Mouse (Mus musculus): ENCODE measurements at regions not wholly inside any gene's neighbourhood (a gene's known extent, or its start where the extent isn't known, plus 50 kb on each side); places are given as distances from the start of the nearest gene placed in this dataset.

GRCm38 (mm10) chr13:110814066-110814465 lies 419.2 kb downstream of the Plk2 start:
- DNase-seq: no peak
- intact Hi-C loops (cut with DNase I): no loop called here
- no peak overlapping the region for H3K4me3 ChIP-seq
- TF ChIP-seq CTCF (IDR thresholded peaks at IDR 0.05): no peak
- no peak overlapping the region for H3K27ac ChIP-seq

- intact Hi-C loops (cut with DNase I): no loop called here
Measured at GRCm38 (mm10) chr13:110819301-110819862, 424.5 kb downstream of the Plk2 start.

GRCm38 (mm10) chr13:110824878-110825277 lies 429.9 kb upstream of the Actbl2 start:
- TF ChIP-seq CTCF (IDR thresholded peaks at IDR 0.05): no peak
- no peak overlapping the region for H3K4me3 ChIP-seq
- intact Hi-C loops (cut with DNase I): no loop called here
- no peak overlapping the region for H3K27ac ChIP-seq
- DNase-seq: no peak

More at GRCm38 (mm10) chr13:110819301-110819862, 424.5 kb downstream of the Plk2 start:
- TF ChIP-seq CTCF (IDR thresholded peaks at IDR 0.05): no peak
- no peak for DNase-seq
- Histone ChIP-seq H3K4me3 (no peak overlapping the region), H3K27ac (no peak overlapping the region)

GRCm38 (mm10) chr13:110832442-110832841 lies 422.4 kb upstream of the Actbl2 start:
- Histone ChIP-seq H3K4me3 (no peak overlapping the region), H3K27ac (no peak overlapping the region)
- intact Hi-C loops (cut with DNase I): no loop called here
- no peak for DNase-seq
- TF ChIP-seq CTCF (IDR thresholded peaks at IDR 0.05): no peak

GRCm38 (mm10) chr13:110836936-110837335 lies 417.9 kb upstream of the Actbl2 start:
- intact Hi-C loops (cut with DNase I): no loop called here
- H3K27ac ChIP-seq: no peak overlapping the region
- no peak for TF ChIP-seq CTCF (IDR thresholded peaks at IDR 0.05)
- H3K4me3 ChIP-seq: no peak overlapping the region
- no peak for DNase-seq

- H3K27ac ChIP-seq: no peak overlapping the region
- no peak overlapping the region for H3K4me3 ChIP-seq
- intact Hi-C loops (cut with DNase I): loop anchor here (10.0 kb wide), 1 partner anchor 93 kb away; no protein-coding TSS in a partner anchor
- no peak for TF ChIP-seq CTCF (IDR thresholded peaks at IDR 0.05)
- no peak for DNase-seq
Measured at GRCm38 (mm10) chr13:110841949-110842348, 412.9 kb upstream of the Actbl2 start.

- no peak overlapping the region for H3K4me3 ChIP-seq
- H3K27ac ChIP-seq: no peak overlapping the region; the same call in 1 of the 2 replicates
- intact Hi-C loops (cut with DNase I): loop anchor here (10.0 kb wide), 1 partner anchor 89 kb away; no protein-coding TSS in a partner anchor
- peak; percentile 62 for DNase-seq
- no peak for TF ChIP-seq CTCF (IDR thresholded peaks at IDR 0.05)
Measured at GRCm38 (mm10) chr13:110845695-110846094, 409.1 kb upstream of the Actbl2 start.

GRCm38 (mm10) chr13:110852996-110853727 lies 401.7 kb upstream of the Actbl2 start:
- H3K4me3 ChIP-seq: no peak overlapping the region
- DNase-seq: no peak
- intact Hi-C loops (cut with DNase I): no loop called here
- no peak for TF ChIP-seq CTCF (IDR thresholded peaks at IDR 0.05)
- no peak overlapping the region for H3K27ac ChIP-seq

- no peak for TF ChIP-seq CTCF (IDR thresholded peaks at IDR 0.05)
- intact Hi-C loops (cut with DNase I): no loop called here
- H3K4me3 ChIP-seq: no peak overlapping the region
- no peak for DNase-seq
- no peak overlapping the region for H3K27ac ChIP-seq
Measured at GRCm38 (mm10) chr13:110854213-110854612, 400.6 kb upstream of the Actbl2 start.

GRCm38 (mm10) chr13:110865902-110866512 lies 388.8 kb upstream of the Actbl2 start:
- intact Hi-C loops (cut with DNase I): loop anchor here (10.0 kb wide), 1 partner anchor 471 kb away; the partner anchor contains the start of gene Plk2
- DNase-seq: no peak
- Histone ChIP-seq H3K27ac (no peak overlapping the region), H3K4me3 (no peak overlapping the region)
- TF ChIP-seq CTCF (IDR thresholded peaks at IDR 0.05): no peak

- intact Hi-C loops (cut with DNase I): loop anchor here (10.0 kb wide), 1 partner anchor 472 kb away; the partner anchor contains the start of gene Plk2
- Histone ChIP-seq H3K27ac (no peak overlapping the region), H3K4me3 (no peak overlapping the region)
- no peak for DNase-seq
- peak; percentile 49 for TF ChIP-seq CTCF (IDR thresholded peaks at IDR 0.05)
Measured at GRCm38 (mm10) chr13:110866713-110867112, 388.1 kb upstream of the Actbl2 start.

GRCm38 (mm10) chr13:110871125-110871775 lies 383.6 kb upstream of the Actbl2 start:
- Histone ChIP-seq H3K4me3 (no peak overlapping the region), H3K27ac (no peak overlapping the region)
- intact Hi-C loops (cut with DNase I): no loop called here
- DNase-seq: no peak
- no peak for TF ChIP-seq CTCF (IDR thresholded peaks at IDR 0.05)

GRCm38 (mm10) chr13:110871776-110872135 lies 383.1 kb upstream of the Actbl2 start:
- Histone ChIP-seq H3K4me3 (no peak overlapping the region), H3K27ac (no peak overlapping the region)
- DNase-seq: no peak
- intact Hi-C loops (cut with DNase I): no loop called here
- TF ChIP-seq CTCF (IDR thresholded peaks at IDR 0.05): no peak
